Mouse (Mus musculus): ENCODE measurements around the gene Meioc.
A peak's percentile ranks its signal among the peaks of the same experiment; 100 is the strongest.

The Meioc gene

DNA sequence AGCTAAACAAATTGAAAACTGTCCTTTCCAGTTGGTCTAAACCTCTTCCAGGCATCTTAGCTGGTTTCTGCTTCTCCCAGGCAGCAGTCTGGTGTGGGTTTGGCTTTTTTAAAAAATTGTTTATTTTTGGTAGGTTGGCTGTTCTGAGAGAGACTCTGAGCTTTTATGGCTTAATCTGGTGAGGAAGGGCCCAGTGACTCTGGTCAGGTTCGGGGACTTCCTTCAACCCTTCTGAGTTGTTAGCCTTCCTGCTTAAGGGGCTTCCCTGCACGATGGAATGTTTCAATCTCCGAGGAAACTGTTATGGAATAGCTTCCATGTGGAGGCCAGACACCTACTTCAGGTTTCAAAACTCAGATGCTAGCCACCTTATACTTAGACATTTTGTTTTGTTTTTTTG, at the start of gene Meioc:
Gene Meioc (plus strand): TSS at position 301 of the 400 bp plus-strand sequence.
- no peak for DNase-seq (ENCODE audit: low spot score in 2 of 2)

GRCm38 (mm10) chr11:102619449-102619848, 44.1 kb upstream of the Meioc start:
- no peak for DNase-seq (ENCODE audit: low spot score in 2 of 2)

- no peak for DNase-seq (ENCODE audit: low spot score in 2 of 2)
Measured at GRCm38 (mm10) chr11:102623876-102624789, 39.4 kb upstream of the Meioc start.

GRCm38 (mm10) chr11:102624888-102625407, 38.6 kb upstream of the Meioc start:
- no peak for DNase-seq (ENCODE audit: low spot score in 2 of 2)

DNA sequence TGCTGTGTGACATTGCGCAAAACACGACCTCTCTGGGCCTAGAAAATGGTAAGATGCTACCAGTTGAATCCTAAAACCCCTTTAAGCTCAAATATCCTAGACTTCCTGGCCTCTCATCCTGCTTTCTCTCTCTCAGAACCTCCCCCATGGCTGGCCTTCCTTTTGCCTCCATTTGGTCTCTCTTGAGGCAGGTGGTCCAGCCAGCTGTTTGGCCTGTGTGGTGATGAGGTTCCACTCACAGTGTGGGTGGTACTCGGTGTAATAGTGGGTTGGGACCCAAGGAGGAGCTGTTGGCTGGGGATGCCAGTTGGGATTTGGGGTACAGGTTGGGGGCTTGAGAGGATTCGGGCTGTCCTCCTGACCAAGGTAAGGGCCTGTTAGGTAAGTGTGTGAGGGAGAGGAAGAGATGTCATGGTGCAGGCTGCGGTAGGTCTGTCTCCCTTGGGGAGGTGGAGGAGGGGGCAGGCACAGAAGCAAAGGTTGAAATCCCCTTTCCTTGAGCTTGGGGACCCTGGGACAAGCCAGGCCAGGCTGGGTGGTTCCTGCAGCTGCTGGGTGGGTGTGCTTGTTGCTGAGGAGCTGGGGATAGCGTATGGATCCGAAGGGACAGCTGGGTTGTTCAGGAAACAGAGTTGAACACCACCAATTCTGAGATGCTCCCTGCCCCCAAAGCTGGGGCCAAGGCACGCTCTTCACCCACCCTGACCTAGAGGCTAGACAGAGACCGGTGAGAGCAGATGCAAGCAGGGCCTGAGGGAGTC, 36.2 kb upstream of the Meioc start:
- DNase-seq (ENCODE audit: low spot score in 2 of 2) = no peak

- no peak for DNase-seq (ENCODE audit: low spot score in 2 of 2)
Measured at GRCm38 (mm10) chr11:102628529-102628928, 35.0 kb upstream of the Meioc start.

- DNase-seq (ENCODE audit: low spot score in 2 of 2) = no peak
Measured at GRCm38 (mm10) chr11:102629375-102629774, 34.1 kb upstream of the Meioc start.

GRCm38 (mm10) chr11:102630731-102631130, 32.8 kb upstream of the Meioc start:
- no peak for DNase-seq (ENCODE audit: low spot score in 2 of 2)

DNA sequence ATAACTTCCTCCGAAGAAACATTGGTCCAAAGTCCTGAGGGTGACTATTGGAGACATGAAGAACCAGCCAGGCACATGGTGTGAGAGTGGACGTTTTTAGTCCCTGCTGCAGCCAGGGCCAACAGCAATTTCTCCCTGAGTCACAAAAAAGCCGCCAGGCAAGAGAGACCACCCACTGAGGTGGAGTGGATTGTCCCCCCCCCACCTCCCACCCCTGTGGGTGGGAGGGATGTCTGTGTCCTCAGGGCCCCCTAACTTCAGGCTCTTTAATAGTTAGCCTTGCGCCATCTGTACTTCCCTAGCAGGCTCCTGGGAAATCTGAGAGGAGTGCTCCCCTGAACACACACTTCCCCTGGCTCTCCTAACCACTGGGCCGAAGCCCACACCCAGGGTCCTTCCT, 32.3 kb upstream of the Meioc start:
- DNase-seq (ENCODE audit: low spot score in 2 of 2) = no peak

DNA sequence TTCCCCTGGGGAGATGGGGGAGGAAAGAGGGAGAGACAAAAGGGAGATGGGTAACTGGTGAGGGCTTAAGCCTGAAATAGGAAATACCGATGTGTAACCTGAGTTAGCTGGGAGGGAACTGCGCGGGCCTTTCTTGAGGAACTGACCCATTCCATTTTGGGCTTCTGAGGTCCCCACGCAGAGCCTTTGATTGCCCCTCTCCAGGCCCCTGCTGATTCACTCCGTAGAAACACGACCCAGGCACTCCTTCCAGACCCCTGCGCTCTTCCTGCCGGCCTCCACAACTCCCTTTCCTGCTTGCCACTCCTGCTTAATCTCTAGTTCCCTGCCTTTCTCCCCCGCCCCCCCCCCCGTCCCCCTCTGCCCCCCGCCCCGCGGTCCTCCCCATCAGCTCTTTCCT, 30.8 kb upstream of the Meioc start:
- DNase-seq (ENCODE audit: low spot score in 2 of 2) = no peak

DNA sequence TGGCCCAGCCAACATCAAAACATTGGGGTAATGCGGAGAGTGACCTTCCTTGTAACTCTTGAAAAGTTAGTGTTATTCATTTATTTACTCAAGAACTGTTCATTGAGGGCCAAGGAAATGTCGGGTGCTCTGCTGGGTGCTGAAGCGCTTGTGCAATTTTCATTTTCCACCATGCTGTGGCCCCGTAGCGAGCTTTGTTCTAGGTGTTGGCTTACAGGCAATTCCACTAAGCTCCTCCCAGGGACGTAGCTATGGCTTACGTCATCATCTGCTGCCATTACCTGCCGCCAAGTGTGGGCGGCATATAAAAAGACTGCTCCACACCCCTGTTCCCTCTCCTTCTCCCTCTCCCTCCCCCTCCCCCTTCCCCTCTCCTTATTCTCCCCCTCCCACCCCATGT, 30.1 kb upstream of the Meioc start:
- DNase-seq (ENCODE audit: low spot score in 2 of 2) = no peak

- DNase-seq (ENCODE audit: low spot score in 2 of 2) = no peak
Measured at GRCm38 (mm10) chr11:102636887-102637286, 26.6 kb upstream of the Meioc start.

GRCm38 (mm10) chr11:102643891-102644382, 19.6 kb upstream of the Meioc start:
- no peak for DNase-seq (ENCODE audit: low spot score in 2 of 2)

GRCm38 (mm10) chr11:102646226-102646625, 17.3 kb upstream of the Meioc start:
- no peak for DNase-seq (ENCODE audit: low spot score in 2 of 2)

GRCm38 (mm10) chr11:102647885-102648284, 15.6 kb upstream of the Meioc start:
- no peak for DNase-seq (ENCODE audit: low spot score in 2 of 2)

DNA sequence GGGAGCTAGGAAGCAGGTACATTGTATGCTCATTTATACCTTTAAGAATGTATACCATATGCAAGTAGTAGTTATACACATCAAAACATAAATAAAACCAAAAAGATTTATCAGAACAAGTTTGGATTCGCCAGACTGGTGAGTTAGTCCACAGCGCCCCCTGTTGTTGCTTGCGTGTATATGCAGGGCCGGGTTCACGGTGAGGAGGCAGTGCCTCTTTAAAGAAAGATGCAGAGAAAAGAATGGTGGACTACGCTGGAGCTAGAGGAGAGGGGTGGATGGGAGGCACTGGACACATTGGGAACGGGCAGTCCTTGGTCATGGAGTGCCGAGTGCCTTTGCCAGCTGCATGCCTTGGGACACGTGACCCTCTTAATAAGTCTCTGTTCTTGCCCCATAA, 12.1 kb upstream of the Meioc start:
- DNase-seq (ENCODE audit: low spot score in 2 of 2) = peak; percentile 66 to 84

DNA sequence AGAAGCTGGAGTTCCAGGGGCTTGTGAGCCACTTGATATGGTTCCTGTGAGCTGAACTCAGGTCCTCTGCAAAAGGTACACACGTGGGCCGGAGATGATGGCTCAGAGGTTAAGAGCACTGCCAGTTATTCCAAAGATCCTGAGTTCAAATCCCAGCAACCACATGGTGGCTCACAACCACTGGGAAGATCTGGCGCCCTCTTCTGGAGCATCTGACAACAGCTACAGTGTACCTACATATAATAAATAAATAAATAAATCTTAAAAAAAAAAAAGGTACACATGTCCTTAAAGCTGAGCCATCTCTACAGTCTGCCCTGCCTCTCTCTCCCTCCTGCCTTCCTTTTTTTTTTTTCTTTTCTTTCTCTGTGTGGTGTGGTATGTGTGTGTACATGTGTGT, 10.7 kb upstream of the Meioc start:
- DNase-seq (ENCODE audit: low spot score in 2 of 2) = no peak

DNA sequence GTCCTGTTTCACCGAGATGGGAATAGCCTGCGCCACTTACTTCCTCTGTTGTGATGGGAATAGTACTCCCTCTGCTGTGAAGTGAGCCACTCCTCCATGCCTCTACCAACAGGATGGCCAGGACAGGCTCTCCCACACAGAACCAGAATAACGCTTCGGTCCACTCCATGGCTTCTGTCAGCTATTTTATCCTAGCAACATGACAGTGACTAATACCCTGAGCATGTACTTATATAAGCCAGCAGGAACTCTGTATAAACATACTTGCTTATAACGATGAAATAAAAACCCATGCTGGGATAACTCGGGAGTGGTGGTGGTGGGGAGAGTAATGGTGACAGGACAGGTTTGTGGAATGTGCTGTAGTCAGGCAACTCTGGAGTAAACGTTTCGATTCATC, 7.6 kb upstream of the Meioc start:
- DNase-seq (ENCODE audit: low spot score in 2 of 2) = peak; percentile 25 to 41

GRCm38 (mm10) chr11:102656326-102656926, 7.1 kb upstream of the Meioc start:
- DNase-seq (ENCODE audit: low spot score in 2 of 2) = no peak

- no peak for DNase-seq (ENCODE audit: low spot score in 2 of 2)
Measured at GRCm38 (mm10) chr11:102656931-102657330, 6.6 kb upstream of the Meioc start.

DNA sequence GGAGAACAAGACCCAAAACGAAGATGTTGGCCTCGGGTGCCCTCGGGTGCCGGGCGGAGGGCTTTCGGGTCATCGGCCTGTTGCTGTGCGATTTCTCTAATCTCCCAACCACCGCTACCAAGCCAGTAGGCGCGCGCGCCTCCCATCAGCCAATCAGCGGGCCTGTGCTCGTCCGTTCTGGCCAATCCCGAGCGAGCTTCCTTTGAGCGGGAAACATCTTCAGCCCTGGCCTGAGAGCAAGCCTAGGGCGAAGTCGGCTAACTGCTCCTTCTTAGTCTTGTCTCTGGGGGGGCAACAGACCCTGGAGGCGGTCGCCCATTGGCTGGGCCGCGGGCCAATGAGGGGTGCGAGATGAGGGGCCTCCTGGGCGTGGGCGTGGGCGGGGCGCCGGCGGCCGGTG, 1.6 kb downstream of the Meioc start:
- DNase-seq (ENCODE audit: low spot score in 2 of 2) = no peak

Data from right cerebral cortex, adult 2 months (tissue).